Mouse (Mus musculus) hindbrain, embryonic 11.5 days (tissue): ENCODE results near the gene Nup188. TPM values are rescaled to one million over a fixed set of nuclear protein-coding genes. Genes with fewer than 3 reads are reported as not detected.

Source experiments
- ATAC-seq: fragments of 200-750 bp; cut with Nextera tagmentation; 2 replicates; pipeline ENCODE4 v1.8.0; 2017; ENCODE audit warnings: mild to moderate bottlenecking, moderate TSS enrichment, moderate library complexity; ENCODE audit not compliant: low FRiP score
- DNase-seq: peaks from one replicate; pipeline ENCODE4 v3.0.0-alpha.2; 2015; ENCODE audit warnings: low spot score
- H3K27ac ChIP-seq: fragments of 300-500 bp; sonication (generic); 2 replicates; pipeline ENCODE4 v1.5.1; 2014; ENCODE audit warnings: mild to moderate bottlenecking, low read depth, low read length
- H3K27me3 ChIP-seq: fragments of 300-500 bp; sonication (generic); 2 replicates; pipeline ENCODE4 v1.6.1; 2014; ENCODE audit warnings: mild to moderate bottlenecking, low read length, moderate library complexity, mixed read lengths; ENCODE audit not compliant: control insufficient read depth, insufficient read depth
- H3K36me3 ChIP-seq: fragments of 300-500 bp; sonication (generic); 2 replicates; pipeline ENCODE4 v1.6.1; 2014; ENCODE audit warnings: mild to moderate bottlenecking, low read length, moderate library complexity, mixed read lengths; ENCODE audit not compliant: control insufficient read depth, insufficient read depth
- H3K4me1 ChIP-seq: fragments of 300-500 bp; sonication (generic); replicated peaks from 2 replicates; pipeline ENCODE4 v1.6.1; 2014; ENCODE audit warnings: low read length, mixed read lengths; ENCODE audit not compliant: control insufficient read depth, insufficient read depth
- H3K4me2 ChIP-seq: fragments of 300-500 bp; sonication (generic); replicated peaks from 2 replicates; pipeline ENCODE4 v1.6.1; 2014; ENCODE audit warnings: mild to moderate bottlenecking, low read depth, low read length
- H3K4me3 ChIP-seq: fragments of 300-500 bp; sonication (generic); 2 replicates; pipeline ENCODE4 v1.5.1; 2014; ENCODE audit warnings: low read depth, low read length
- H3K9ac ChIP-seq: fragments of 300-500 bp; sonication (generic); 2 replicates; pipeline ENCODE4 v1.6.1; 2014; ENCODE audit warnings: low read depth, low read length
- H3K9me3 ChIP-seq: fragments of 300-500 bp; sonication (generic); 2 replicates; pipeline ENCODE4 v1.6.1; 2016; ENCODE audit warnings: low read length; ENCODE audit not compliant: control insufficient read depth
- WGBS: fragments of 180-500 bp; shearing (Covaris S2); extraction: QIAGEN DNeasy Blood & Tissue Kit; methylation state at CpG from one replicate; pipeline ENCODE4 v1.1.7; 2014; 5-methylcytosine and 5-hydroxymethylcytosine counted together
- polyA plus RNA-seq: library from polyadenylated mRNA; unstranded; fragments of >200 nt; fragmentation: Nextera tagmentation; extraction: Ambion mirVana; gene quantifications from 2 replicates; pipeline ENCODE4 v1.2.1, GENCODE M21; 2014

The Nup188 gene
- polyA plus RNA-seq, 1 experiment from 2014 or later: 44.5 TPM

DNA sequence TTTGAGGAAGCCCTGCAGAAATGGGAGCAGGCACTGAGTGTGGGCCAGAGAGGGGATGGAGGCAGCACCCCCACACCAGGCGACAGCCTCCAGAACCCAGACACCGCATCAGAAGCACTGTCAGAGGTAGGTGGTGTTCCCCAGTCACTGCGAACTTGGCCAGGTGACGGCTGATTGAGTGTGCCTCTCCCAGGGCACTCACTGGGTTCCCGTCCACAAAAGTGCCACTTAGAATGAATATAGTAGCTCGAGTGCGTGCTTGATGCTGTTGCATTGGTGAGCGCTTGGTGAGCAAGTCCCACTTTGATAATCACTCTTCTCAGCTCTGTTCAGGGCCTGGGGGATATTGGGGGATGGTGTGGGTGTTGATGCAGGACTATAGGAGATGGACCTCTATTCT lies 85.3 kb downstream of the Nup188 start:
- WGBS: 95% methylated on average over 8 of the region's 8 CpGs
- H3K36me3 ChIP-seq: peaks cover 13% of the 10 kb centered on the region
- H3K4me3 ChIP-seq: no peak overlapping the region
- H3K27me3 ChIP-seq: no peaks in the 10 kb centered on the region
- no peak overlapping the region for H3K9ac ChIP-seq
- no peak overlapping the region for H3K4me2 ChIP-seq
- ATAC-seq: no peak
- DNase-seq: no peak
- no peaks in the 10 kb centered on the region for H3K9me3 ChIP-seq
- no peak overlapping the region for H3K27ac ChIP-seq
- H3K4me1 ChIP-seq: no peaks in the 10 kb centered on the region

GRCm38 (mm10) chr2:30372726-30373125 lies 86.5 kb downstream of the Nup188 start:
- Histone ChIP-seq H3K27ac (no peak overlapping the region), H3K36me3 (peaks cover 13% of the 10 kb centered on the region), H3K4me2 (no peak overlapping the region), H3K4me1 (no peaks in the 10 kb centered on the region), H3K27me3 (no peaks in the 10 kb centered on the region), H3K9ac (no peak overlapping the region), H3K9me3 (no peaks in the 10 kb centered on the region), H3K4me3 (no peak overlapping the region)
- ATAC-seq (no peak), DNase-seq (no peak)
- WGBS: 99% methylated on average over 5 of the region's 5 CpGs

- 91% methylated on average over 10 of the region's 10 CpGs for WGBS
- Histone ChIP-seq H3K4me1 (no peaks in the 10 kb centered on the region), H3K27ac (no peak overlapping the region), H3K9me3 (no peaks in the 10 kb centered on the region), H3K4me3 (no peak overlapping the region), H3K9ac (no peak overlapping the region), H3K27me3 (no peaks in the 10 kb centered on the region), H3K4me2 (no peak overlapping the region), H3K36me3 (peaks cover 11% of the 10 kb centered on the region)
- DNase-seq (no peak), ATAC-seq (no peak)
Observed at GRCm38 (mm10) chr2:30375893-30376292, 89.7 kb downstream of the Nup188 start.

DNA sequence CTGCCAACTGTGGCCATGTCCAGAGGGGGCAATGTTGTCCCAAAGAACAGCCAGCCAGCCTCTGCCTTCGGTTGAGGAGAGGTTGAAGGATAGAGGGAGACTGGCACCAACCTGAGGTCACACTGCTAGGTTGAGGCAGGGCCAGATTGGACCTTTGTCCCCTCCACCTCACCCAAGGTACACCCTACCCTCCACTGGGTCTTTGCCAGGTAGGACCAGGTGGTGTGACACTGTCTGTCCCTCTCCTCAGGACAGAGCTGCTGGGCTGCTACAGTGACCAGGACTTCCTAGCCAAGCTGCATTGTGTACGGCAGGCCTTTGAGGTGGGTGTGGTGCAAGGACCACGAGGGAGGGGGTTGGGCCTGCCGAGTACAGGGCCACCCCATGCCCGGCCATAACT lies 91.5 kb downstream of the Nup188 start:
- H3K27me3 ChIP-seq: no peaks in the 10 kb centered on the region
- no peak overlapping the region for H3K4me3 ChIP-seq
- ATAC-seq (no peak), DNase-seq (no peak)
- no peak overlapping the region for H3K27ac ChIP-seq
- 95% methylated on average over 5 of the region's 5 CpGs for WGBS
- peaks cover 6% of the 10 kb centered on the region; the same call in 1 of the 2 replicates for H3K36me3 ChIP-seq
- H3K9me3 ChIP-seq: no peaks in the 10 kb centered on the region
- H3K4me2 ChIP-seq: no peak overlapping the region
- H3K9ac ChIP-seq: no peak overlapping the region
- no peaks in the 10 kb centered on the region for H3K4me1 ChIP-seq

DNA sequence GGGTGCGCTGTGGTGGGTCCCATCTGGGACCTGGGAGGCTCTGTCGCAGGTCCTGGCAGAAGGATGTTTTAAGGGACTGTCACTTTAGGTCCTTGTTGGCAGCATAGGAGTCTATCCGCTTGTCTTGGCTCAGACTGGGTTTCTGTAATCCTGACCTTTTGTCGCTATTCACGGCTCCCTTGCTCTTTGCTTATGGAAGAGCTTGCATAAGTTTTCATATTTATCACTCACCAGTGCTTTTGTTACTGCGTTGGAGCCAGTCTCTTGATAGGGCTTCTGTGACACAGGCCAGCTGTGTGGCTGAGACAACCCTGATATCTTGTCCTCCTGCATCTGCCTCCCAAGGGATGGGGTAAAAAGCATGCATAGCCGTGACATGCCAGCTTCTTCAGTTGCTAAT lies 93.1 kb downstream of the Nup188 start:
- H3K9me3 ChIP-seq: no peaks in the 10 kb centered on the region
- H3K4me1 ChIP-seq: no peaks in the 10 kb centered on the region
- WGBS: 91% methylated on average over 7 of the region's 7 CpGs
- H3K4me3 ChIP-seq: no peak overlapping the region
- no peak overlapping the region for H3K27ac ChIP-seq
- peaks cover 7% of the 10 kb centered on the region; the same call in 1 of the 2 replicates for H3K36me3 ChIP-seq
- H3K4me2 ChIP-seq: no peak overlapping the region
- DNase-seq: no peak
- H3K9ac ChIP-seq: no peak overlapping the region
- H3K27me3 ChIP-seq: no peaks in the 10 kb centered on the region
- no peak for ATAC-seq

GRCm38 (mm10) chr2:30380564-30381376 lies 94.6 kb downstream of the Nup188 start:
- no peak overlapping the region for H3K4me3 ChIP-seq
- no peak overlapping the region for H3K27ac ChIP-seq
- H3K27me3 ChIP-seq: no peaks in the 10 kb centered on the region
- H3K9ac ChIP-seq: no peak overlapping the region
- H3K4me2 ChIP-seq: no peak overlapping the region
- H3K36me3 ChIP-seq: peaks cover 10% of the 10 kb centered on the region; the same call in 1 of the 2 replicates
- ATAC-seq (no peak), DNase-seq (no peak)
- H3K9me3 ChIP-seq: no peaks in the 10 kb centered on the region
- WGBS: 93% methylated on average over 10 of the region's 10 CpGs
- no peaks in the 10 kb centered on the region for H3K4me1 ChIP-seq

- DNase-seq (no peak), ATAC-seq (no peak)
- Histone ChIP-seq H3K4me2 (no peak overlapping the region), H3K27me3 (no peaks in the 10 kb centered on the region), H3K4me1 (no peaks in the 10 kb centered on the region), H3K27ac (no peak overlapping the region), H3K9ac (no peak overlapping the region), H3K4me3 (no peak overlapping the region), H3K36me3 (peaks cover 10% of the 10 kb centered on the region; the same call in 1 of the 2 replicates), H3K9me3 (no peaks in the 10 kb centered on the region)
- 94% methylated on average over 4 of the region's 4 CpGs for WGBS
Observed at GRCm38 (mm10) chr2:30381377-30381725, 95.2 kb downstream of the Nup188 start.

DNA sequence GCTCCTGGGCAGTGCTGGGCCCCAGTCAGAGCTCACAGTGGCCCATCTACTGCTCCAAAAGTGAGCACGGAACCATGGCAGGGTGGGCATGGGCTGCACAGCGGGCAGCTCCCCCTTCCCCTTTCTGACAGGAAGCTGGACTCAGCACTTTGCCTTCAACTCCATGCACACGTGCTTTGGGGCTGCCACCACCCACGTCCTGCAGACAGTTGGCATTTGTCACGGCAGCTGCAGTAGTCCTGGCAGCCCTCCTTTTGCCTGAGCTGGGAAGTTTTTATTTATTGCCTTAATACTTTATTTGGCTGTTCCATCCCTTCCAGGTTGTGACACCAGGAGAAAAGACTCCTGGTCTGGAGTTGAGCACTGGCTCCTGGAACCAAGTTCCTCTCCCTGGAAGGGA lies 98.6 kb downstream of the Nup188 start:
- Histone ChIP-seq H3K9me3 (no peaks in the 10 kb centered on the region), H3K9ac (no peak overlapping the region), H3K36me3 (peaks cover 10% of the 10 kb centered on the region; the same call in 1 of the 2 replicates), H3K27ac (no peak overlapping the region; the same call in 1 of the 2 replicates), H3K4me2 (no peak overlapping the region), H3K27me3 (no peaks in the 10 kb centered on the region), H3K4me1 (no peaks in the 10 kb centered on the region), H3K4me3 (no peak overlapping the region)
- 79% methylated on average over 5 of the region's 5 CpGs for WGBS
- no peak for ATAC-seq
- DNase-seq: no peak

- peaks cover 10% of the 10 kb centered on the region; the same call in 1 of the 2 replicates for H3K36me3 ChIP-seq
- no peaks in the 10 kb centered on the region for H3K4me1 ChIP-seq
- H3K4me2 ChIP-seq: no peak overlapping the region
- H3K9me3 ChIP-seq: no peaks in the 10 kb centered on the region
- H3K9ac ChIP-seq: no peak overlapping the region
- ATAC-seq: no peak
- WGBS: 94% methylated on average over 4 of the region's 4 CpGs
- no peak for DNase-seq
- no peak overlapping the region for H3K27ac ChIP-seq
- H3K27me3 ChIP-seq: no peaks in the 10 kb centered on the region
- no peak overlapping the region for H3K4me3 ChIP-seq
Observed at GRCm38 (mm10) chr2:30385591-30385990, 99.4 kb downstream of the Nup188 start.
